In the genomic region with DNA sequence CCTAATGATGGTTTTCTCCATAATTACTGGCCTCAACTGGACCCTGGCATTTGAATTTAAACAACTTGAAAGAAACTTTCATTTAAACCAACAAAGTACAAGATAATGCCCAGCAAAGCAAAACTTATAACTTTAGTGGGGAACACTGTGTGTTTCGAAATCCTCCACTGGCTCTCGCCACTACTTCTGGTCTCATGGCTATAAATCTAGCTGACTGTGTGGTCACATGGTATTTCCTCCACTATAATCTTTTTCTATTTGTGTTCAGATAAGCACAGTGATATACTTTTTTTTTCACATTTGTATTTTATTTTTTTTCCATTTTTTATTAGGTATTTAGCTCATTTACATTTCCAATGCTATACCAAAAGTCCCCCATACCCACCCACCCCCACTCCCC, we compare ENCODE assay signal across 12 mouse cellular contexts.
"Had no signal": no experiment of that assay in that cellular context is flagged by ENCODE, and none has a peak within 500 bp of the region (broad histone marks: within the 10 kb centered on the region; RNA-seq: fewer than 3 reads in every experiment).

No protein-coding gene starts in this region.

- H3K27me3 ChIP-seq: lung, embryonic 15.5 days; midbrain, embryonic 12.5 days had no signal

- H3K9me3 ChIP-seq: limb, embryonic 10.5 days; lung, embryonic 15.5 days; midbrain, embryonic 12.5 days had no signal

- H3K27ac ChIP-seq: layer of hippocampus, adult 2 months; limb, embryonic 10.5 days; lung, embryonic 15.5 days; midbrain, embryonic 12.5 days; stomach, postnatal 0 days had no signal

- H3K4me3 ChIP-seq: layer of hippocampus, adult 2 months; limb, embryonic 10.5 days; lung, embryonic 15.5 days; midbrain, embryonic 12.5 days had no signal

- H3K4me2 ChIP-seq: liver, embryonic 11.5 days; lung, embryonic 15.5 days; midbrain, embryonic 12.5 days had no signal

- H3K9ac ChIP-seq: lung, embryonic 15.5 days; midbrain, embryonic 12.5 days had no signal

- ATAC-seq: inflammation-experienced regulatory T-cells, adult 6 months; intestine, postnatal 0 days; midbrain, embryonic 16.5 days had no signal

- H3K36me3 ChIP-seq: limb, embryonic 10.5 days; lung, embryonic 15.5 days; midbrain, embryonic 12.5 days had no signal

- H3K4me1 ChIP-seq: midbrain, embryonic 12.5 days had no signal

- DNase-seq: right cerebral cortex, adult 18-20 months; right cerebral cortex, postnatal 25 days; thymus, postnatal 4 days had no signal
